Mouse (Mus musculus): ENCODE data around the gene Tnrc6b.

DNA sequence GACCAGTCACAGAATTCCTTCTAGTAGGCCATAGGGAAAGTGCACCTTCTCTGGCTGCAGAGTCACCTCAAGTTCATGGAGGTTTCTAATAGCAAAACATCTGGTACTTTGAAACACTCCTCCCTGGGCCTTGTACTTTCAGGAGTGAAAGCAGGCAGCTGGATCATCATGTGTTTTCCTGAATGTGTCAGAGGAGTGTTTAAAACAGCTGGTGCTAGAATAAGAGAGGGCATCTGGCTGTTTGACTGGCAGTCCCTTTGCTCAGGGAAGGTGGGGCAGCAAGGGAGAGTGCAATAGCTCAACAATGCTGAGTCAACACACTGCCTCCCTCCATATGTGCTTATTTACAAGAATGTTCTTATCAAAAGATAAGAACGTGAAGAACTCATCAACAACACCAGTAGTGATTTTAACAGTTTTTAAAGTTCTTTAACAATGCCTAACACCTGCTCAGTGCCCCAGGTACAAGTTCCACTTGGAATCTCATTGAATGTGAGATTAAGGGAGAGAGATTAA, 60.9 kb downstream of the Tnrc6b start:
- TF ChIP-seq CTCF (IDR thresholded peaks at IDR 0.05; ENCODE audit: extremely low read depth, insufficient read length, insufficient replicate concordance, low read depth, low read length) (no peak), POLR2A (IDR thresholded peaks at IDR 0.05; ENCODE audit: low read depth, low read length) (no peak)
